Comparison of ENCODE assay signal across 10 mouse cellular contexts in the genomic region with DNA sequence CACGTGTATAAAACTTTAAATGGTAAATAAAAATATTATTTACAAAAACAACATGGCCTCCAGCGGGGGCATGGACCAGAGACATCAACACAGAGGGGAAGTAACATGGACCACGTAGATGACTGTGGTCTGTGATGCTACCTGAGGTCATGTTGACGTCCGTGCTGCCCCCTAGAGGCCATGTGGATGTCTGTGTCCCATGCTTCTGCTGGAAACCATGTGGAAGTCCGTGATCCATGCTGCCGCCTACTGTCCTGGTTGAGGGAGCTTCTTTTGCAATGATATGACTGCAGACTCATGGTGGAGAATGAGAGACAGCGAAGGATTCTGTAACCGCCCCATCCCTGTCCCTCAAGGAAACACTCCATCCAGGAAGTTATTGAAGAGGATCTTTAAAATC.
DNase-seq lines count a peak whose midpoint lies in the region; ATAC-seq lines count a peak whose summit lies in the region.
"Had no signal": no experiment of that assay in that cellular context is flagged by ENCODE, and none has a peak within 500 bp of the region (broad histone marks: within the 10 kb centered on the region; RNA-seq: fewer than 3 reads in every experiment).

No protein-coding gene starts in this region.

- peak; percentile 78 for DNase-seq in heart, embryonic 10.5 days (ENCODE audit: low spot score)
- peak; percentile 4 for DNase-seq in urinary bladder, postnatal 25 days (ENCODE audit: low spot score)
- DNase-seq in urinary bladder, postnatal 10 days (ENCODE audit: low spot score) = no peak
- DNase-seq in cerebellum, postnatal 25 days = peak; percentile 11 to 48
- peak; percentile 5 for DNase-seq in induced T-regulatory cell, adult 2 months (ENCODE audit: low read depth)

- H3K9me3 ChIP-seq in heart, embryonic 10.5 days = no peaks in the 10 kb centered on the region
- H3K9me3 ChIP-seq in heart, embryonic 11.5 days (replicated peaks; ENCODE audit: control insufficient read depth, low read length) = no peaks in the 10 kb centered on the region
- no peaks in the 10 kb centered on the region for H3K9me3 ChIP-seq in hindbrain, embryonic 13.5 days
- H3K9me3 ChIP-seq: embryonic facial prominence, embryonic 15.5 days; lung, embryonic 15.5 days had no signal

- WGBS in heart, embryonic 10.5 days = 20% methylated on average over 9 of the region's 9 CpGs
- WGBS in heart, embryonic 11.5 days (ENCODE audit: insufficient replicate concordance) = 15% methylated on average over 9 of the region's 9 CpGs
- 34% methylated on average over 9 of the region's 9 CpGs for WGBS in hindbrain, embryonic 13.5 days

- H3K9ac ChIP-seq in heart, embryonic 11.5 days (ENCODE audit: low read depth, low read length) = no peak overlapping the region
- H3K9ac ChIP-seq in hindbrain, embryonic 13.5 days = no peak overlapping the region
- H3K9ac ChIP-seq: embryonic facial prominence, embryonic 15.5 days; lung, embryonic 15.5 days had no signal

- no peak overlapping the region for H3K27ac ChIP-seq in heart, embryonic 10.5 days
- no peak overlapping the region for H3K27ac ChIP-seq in heart, embryonic 11.5 days (ENCODE audit: low read depth, low read length)
- H3K27ac ChIP-seq in hindbrain, embryonic 13.5 days = no peak overlapping the region
- H3K27ac ChIP-seq: embryonic facial prominence, embryonic 15.5 days; lung, embryonic 15.5 days had no signal

- no peaks in the 10 kb centered on the region for H3K4me1 ChIP-seq in heart, embryonic 10.5 days
- H3K4me1 ChIP-seq in heart, embryonic 11.5 days (ENCODE audit: control insufficient read depth, insufficient read depth, low read length) = no peaks in the 10 kb centered on the region
- no peaks in the 10 kb centered on the region for H3K4me1 ChIP-seq in hindbrain, embryonic 13.5 days (replicated peaks)
- H3K4me1 ChIP-seq: embryonic facial prominence, embryonic 15.5 days; lung, embryonic 15.5 days had no signal

- no peak overlapping the region for H3K4me2 ChIP-seq in heart, embryonic 11.5 days
- H3K4me2 ChIP-seq in hindbrain, embryonic 13.5 days = no peak overlapping the region
- H3K4me2 ChIP-seq: embryonic facial prominence, embryonic 15.5 days; lung, embryonic 15.5 days had no signal

- no peak overlapping the region for H3K4me3 ChIP-seq in heart, embryonic 10.5 days
- no peak overlapping the region for H3K4me3 ChIP-seq in heart, embryonic 11.5 days (ENCODE audit: low read depth, low read length)
- H3K4me3 ChIP-seq in hindbrain, embryonic 13.5 days = no peak overlapping the region
- H3K4me3 ChIP-seq: embryonic facial prominence, embryonic 15.5 days; lung, embryonic 15.5 days had no signal

- no peaks in the 10 kb centered on the region for H3K36me3 ChIP-seq in heart, embryonic 10.5 days
- H3K36me3 ChIP-seq in heart, embryonic 11.5 days (ENCODE audit: control insufficient read depth, insufficient read depth, low read length) = no peaks in the 10 kb centered on the region
- H3K36me3 ChIP-seq in hindbrain, embryonic 13.5 days = no peaks in the 10 kb centered on the region
- H3K36me3 ChIP-seq: embryonic facial prominence, embryonic 15.5 days; lung, embryonic 15.5 days had no signal

- H3K27me3 ChIP-seq in heart, embryonic 10.5 days (ENCODE audit: insufficient read depth, poor library complexity, severe bottlenecking) = no peaks in the 10 kb centered on the region
- no peaks in the 10 kb centered on the region for H3K27me3 ChIP-seq in heart, embryonic 11.5 days (ENCODE audit: control insufficient read depth, insufficient read depth, low read length)
- H3K27me3 ChIP-seq in hindbrain, embryonic 13.5 days = no peaks in the 10 kb centered on the region
- H3K27me3 ChIP-seq: embryonic facial prominence, embryonic 15.5 days; lung, embryonic 15.5 days had no signal

- no peak for ATAC-seq in heart, embryonic 11.5 days (replicated peaks; ENCODE audit: insufficient number of reproducible peaks, low FRiP score, low TSS enrichment)
- peak; percentile 82 for ATAC-seq in megakaryocyte progenitor cell, adult 5-6 weeks (replicated peaks; ENCODE audit: poor library complexity)
- no peak for ATAC-seq in hindbrain, embryonic 13.5 days (ENCODE audit: low FRiP score)
